Mouse (Mus musculus) adipocyte (in vitro differentiated cells): ENCODE results near the gene Zfpl1.

ENCODE experiments used
- DNase-seq: peaks from one replicate; pipeline ENCODE4 v3.0.0-alpha.2; 2016; ENCODE audit warnings: low spot score

Gene Zfpl1

DNA sequence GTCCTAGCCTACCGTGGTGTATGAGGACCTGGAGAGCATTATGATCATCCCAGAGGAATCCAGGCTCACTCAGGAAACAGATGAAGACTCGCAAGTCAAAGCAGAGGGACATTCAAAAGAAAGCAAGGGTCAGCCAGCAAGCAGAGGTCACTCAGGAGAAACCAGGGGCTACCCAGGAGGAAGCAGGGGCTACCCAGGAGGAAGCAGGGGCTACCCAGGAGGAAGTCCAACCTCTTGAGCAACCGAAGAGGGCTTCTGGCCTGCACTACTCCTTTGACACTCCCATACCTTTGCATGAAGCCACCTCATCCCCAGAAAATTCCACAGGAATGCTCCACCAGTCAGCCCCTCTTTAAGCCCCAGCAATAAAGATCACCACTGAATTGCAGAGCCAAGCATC, 13.1 kb upstream of the Zfpl1 start:
- no peak for DNase-seq

DNA sequence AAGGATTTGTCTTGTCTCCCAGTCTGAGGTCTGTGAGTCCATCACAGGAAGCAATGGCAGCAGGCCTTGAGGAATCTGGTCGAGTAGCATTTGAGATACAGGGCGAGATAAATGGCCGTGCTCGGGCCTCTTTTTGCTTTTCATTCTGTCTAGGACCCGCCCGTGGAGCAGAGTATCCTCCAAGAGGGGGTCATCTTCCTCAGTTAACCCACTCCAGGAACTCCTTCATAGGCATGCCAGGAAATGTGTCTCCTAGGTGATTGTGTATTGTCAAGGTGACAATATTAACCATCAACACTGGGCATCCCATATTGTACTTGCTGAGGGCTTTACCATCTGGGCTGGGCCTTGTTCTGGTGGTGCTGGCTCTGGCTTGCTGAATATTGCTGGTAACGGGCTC, 9.4 kb upstream of the Zfpl1 start, which contains the start of gene AC131692.1:
Gene AC131692.1 (plus strand): TSS at position 301 of the 400 bp plus-strand sequence.
- no peak for DNase-seq

GRCm38 (mm10) chr19:6088841-6089240, 4.1 kb upstream of the Zfpl1 start:
- no peak for DNase-seq

DNA sequence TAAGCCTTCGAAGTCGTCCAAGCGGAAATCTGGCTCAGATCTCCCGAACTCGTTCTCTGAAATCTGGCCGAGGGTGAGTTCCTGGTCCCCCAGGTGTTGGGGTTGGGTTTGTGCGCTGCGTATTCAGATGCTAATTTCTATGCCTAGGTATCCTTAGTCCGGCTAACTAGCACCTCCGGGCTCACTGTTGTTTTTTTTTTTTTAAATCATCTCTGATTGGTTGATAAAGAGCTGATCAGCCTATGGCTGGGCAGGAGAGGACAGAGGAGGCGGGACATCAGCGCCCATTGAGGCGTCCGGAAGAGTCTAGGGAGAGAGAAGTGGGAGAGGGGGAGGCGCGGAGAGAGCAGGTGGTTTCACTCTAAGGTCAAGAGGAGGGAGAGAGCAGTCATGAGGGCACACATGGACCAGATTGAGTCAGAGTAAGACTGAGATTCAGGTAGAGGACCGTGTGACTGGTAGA, 692 bp upstream of the Zfpl1 start:
- DNase-seq = peak; percentile 76

DNA sequence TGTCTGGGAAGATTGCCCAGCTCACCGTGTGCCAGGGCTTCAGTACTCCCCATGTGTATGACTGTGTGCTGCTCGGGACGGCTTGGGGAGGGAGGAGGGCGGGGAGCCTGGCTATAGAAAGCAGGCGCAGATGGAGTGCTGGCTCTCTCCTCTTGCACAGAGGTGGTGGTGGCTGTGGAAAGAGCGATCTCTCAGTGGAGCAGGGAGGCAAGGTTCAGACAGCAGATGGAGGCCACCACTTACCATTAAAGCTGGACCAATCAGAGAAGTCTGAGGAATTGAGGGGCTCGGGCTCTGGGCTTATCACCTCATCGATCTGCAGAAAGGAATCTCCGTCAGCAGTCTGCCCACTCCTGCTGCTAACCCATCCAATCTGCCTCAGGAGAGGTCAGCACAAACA, 2.6 kb downstream of the Zfpl1 start, which contains the start of gene Gm28374:
Gene Gm28374 (minus strand): TSS at position 101 of the 400 bp plus-strand sequence.
- DNase-seq = no peak

- no peak for DNase-seq
Observed at GRCm38 (mm10) chr19:6079983-6080480, 4.7 kb downstream of the Zfpl1 start, which contains the start of gene Tmem262. Tmem262 (plus strand) TSS chr19:6080033.

- peak; percentile 97 for DNase-seq
Observed at GRCm38 (mm10) chr19:6076564-6077393, 8.0 kb downstream of the Zfpl1 start, which contains the start of gene Vps51. Vps51 (minus strand) TSS chr19:6077231.

DNA sequence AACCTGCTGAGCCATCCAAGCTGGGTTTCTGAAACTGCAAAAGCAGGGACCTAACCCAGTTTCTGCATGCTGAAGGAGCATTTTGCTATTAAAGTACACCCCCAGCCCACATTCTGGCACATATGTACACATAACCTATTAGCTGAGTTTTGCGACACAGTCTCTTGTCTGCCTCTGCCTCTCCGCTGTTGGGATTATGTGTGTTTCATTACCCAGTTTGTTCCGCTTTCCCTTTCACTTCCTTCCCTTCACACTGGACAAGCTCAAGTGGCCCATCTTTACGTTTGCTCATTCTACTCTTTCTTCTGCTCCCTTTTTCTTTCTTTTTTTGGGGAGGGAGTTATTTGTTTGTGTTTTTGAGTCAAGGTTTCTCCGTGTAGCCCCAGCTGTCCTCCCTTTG, 10.9 kb downstream of the Zfpl1 start:
- DNase-seq = no peak

GRCm38 (mm10) chr19:6071261-6071660, 13.5 kb downstream of the Zfpl1 start:
- no peak for DNase-seq

DNA sequence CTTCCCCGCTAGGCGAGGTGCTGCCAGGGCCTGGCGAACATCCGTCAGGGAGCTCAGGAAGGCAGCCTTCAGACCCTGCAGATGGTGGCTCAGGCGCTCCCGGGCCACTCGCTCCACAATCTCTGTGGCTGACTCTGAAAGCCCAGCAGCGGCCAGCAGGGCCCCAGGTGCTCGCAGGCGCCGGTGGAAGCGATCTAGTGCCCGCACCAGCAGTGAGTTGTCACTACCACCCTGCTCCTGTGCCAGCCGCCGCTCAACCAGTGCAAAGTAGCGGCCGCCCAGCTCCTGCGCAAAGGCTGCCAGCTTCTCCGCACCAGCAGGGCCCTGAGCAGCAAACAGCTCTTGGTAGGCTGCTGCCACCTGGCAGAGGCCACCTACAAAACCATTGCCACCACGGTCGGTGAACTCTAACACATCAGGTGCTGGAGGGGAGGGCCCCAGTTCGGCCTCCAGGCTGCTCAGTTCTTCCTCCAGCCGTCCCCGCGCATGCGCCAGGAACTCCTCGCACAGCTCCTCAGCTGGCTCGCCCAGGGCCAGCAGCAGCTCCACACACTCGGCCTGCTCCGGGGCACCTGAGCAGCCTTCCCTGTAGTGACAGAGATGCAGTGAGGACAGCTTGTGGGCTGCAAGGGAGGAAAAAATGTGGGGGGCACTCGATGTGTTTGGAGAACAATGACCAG, 14.0 kb downstream of the Zfpl1 start:
- DNase-seq = no peak

- DNase-seq = no peak
Observed at GRCm38 (mm10) chr19:6069851-6070250, 14.9 kb downstream of the Zfpl1 start.

DNA sequence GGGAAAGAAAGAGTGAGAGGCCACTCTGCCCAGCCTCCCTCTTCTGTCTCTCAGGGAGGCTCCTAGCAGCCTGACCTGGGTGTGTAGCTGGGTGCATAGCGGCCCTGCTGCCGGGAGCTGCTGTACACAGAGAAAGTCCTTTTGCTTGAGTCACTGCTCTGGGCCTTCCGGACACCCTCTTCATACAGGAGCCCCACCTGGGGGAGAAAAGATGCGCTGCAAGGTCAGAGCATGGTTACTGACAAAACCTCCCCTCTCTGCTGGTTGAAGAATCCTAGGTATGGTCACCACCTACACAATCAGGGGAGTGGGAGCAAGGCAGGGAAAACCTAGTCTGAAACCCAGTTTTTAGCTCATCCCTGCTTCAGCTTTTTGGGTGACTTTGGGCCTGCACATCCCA, 15.8 kb downstream of the Zfpl1 start:
- DNase-seq = no peak

DNA sequence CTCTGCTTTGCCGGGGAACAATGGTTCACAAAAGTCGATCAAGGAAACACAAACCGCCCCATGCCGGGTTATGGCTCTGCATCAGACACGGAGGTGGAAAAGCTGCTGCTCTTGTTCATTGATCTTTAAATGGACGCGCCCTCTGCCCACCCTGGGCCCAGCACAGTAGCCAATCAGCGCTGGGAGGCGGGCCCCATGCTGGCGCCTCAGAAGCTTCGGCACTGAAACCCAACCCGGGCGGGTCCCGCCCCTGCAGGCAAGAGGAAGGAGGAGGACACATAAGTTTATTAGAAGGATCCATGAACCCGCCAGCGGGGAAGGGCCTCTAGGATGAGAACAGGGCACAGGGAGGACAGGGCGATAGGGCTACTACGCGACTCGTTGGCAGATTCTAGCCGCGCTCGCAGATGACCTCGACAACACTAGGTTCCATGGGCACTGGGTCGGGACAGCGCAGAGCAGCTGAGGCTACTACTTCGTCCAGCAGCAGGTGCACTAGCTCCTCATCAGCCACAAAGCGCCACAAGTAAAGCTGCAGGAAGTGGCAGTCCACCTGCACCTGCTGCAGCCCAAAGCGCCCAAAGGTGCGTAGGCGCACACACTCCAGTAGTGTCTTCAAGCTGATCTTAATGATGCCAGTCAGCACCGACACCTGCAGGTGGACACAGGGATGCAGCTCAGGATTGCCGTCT, 16.9 kb downstream of the Zfpl1 start, which contains the start of gene Tm7sf2:
Gene Tm7sf2 (minus strand): TSS at position 650 of the 692 bp plus-strand sequence.
- DNase-seq = peak; percentile 74

GRCm38 (mm10) chr19:6067011-6067723, 17.6 kb downstream of the Zfpl1 start:
- peak; percentile 78 for DNase-seq

GRCm38 (mm10) chr19:6066571-6066970, 18.2 kb downstream of the Zfpl1 start:
- DNase-seq = no peak

GRCm38 (mm10) chr19:6063081-6063480, 21.7 kb downstream of the Zfpl1 start:
- no peak for DNase-seq

GRCm38 (mm10) chr19:6062418-6062817, 22.3 kb downstream of the Zfpl1 start:
- no peak for DNase-seq

DNA sequence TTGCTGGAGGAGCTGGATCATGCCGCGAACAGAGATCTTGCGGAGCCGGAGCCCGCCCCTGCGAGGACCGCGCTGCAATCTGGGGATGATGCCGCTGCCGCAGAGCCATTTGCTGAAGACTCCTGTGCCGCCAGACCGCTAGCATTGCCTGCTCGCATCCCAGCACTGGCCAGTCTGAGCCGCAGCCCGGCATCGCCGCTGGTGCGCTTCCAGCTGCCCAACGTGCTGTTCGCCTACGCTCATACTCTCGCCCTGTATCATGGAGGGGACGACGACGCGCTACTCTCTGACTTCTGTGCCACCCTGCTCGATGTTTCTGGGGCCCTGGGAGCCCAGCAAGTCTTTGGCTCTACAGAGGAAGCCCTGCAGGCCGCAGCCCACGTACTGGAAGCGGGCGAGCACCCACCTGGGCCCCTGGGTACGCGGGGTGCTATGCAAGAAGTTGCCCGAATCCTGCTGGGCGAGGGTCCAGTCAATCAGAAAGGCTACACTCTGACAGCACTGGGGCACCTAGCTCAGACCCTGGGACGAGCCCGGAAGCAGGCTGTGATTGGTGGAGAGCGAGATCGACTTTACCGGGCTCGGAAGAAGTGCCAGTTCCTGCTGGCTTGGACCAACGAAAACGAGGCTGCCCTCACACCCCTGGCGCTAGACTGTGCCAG, 23.0 kb downstream of the Zfpl1 start:
- DNase-seq = peak; percentile 61

DNA sequence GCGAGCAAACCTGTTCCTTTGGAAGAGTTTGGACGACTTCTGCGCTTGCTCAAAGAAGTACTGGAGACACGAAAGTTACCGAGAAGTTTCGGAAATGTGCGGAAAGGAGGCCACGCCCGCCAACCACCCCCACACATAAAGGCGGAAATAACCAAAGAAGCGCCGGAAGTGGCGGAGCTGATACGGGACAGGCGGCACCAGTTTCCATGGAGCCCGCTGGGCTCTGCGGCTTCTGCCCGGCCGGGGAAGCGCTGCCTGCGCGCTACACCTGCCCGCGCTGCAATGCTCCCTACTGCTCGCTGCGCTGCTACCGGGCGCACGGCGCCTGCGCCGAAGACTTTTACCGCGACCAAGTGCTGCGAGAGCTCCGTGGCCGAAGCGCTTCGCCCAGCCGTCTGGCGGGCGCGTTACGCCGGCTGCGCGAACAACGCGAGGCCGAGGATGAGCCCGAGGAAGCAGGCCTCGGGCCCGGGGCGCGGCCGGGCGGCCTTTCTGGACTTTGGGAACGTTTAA, 23.7 kb downstream of the Zfpl1 start, which contains the start of gene Znhit2:
Gene Znhit2 (plus strand): TSS at position 172 of the 513 bp plus-strand sequence.
- peak; percentile 99 for DNase-seq

DNA sequence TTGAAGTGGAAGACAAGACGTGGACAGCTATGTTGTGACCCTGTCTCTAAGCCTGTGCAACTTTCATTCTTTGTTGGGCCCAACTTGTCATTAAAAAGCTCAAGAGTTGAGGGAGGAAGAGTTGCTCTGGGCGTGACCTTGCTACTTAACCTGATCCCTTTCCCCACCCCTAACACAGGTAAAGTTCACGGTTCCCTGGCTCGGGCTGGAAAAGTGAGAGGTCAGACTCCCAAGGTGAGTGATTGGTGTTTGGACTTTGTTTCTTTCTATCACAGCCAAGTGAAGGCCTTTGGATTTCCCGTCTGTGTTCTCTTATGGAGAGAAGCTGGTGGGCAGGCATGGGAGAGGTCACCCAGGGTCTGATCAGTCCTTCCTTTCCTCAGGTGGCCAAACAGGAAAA, 25.8 kb downstream of the Zfpl1 start:
- no peak for DNase-seq
